In the genomic region with DNA sequence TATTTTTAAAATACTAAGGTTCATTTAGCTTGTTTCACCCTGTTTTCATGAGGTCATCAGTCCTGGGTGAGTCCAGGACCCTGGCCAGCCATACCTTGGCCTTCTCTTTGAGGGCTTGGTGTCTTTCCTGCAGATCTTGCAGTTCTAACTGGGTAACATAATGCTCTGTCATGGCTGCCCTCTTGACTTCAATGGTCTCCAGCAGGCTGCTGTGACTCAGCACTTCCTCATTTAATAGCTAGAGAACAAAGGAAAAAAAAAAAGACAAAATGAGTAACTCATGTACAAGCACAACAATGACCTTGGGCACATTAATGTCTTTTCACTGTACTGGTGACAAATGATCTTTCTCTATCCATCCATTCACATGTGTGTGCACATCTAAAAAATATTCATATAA, we compare ENCODE assay signal across 23 mouse cellular contexts.
A peak's percentile ranks its signal among the peaks of the same experiment; 100 is the strongest.
DNase-seq lines count a peak whose midpoint lies in the region; ATAC-seq and TF ChIP-seq lines count a peak whose summit lies in the region.
"Had no signal": no experiment of that assay in that cellular context is flagged by ENCODE, and none has a peak within 500 bp of the region (broad histone marks: within the 10 kb centered on the region; RNA-seq: fewer than 3 reads in every experiment).

No protein-coding gene starts in this region.

- H3K27me3 ChIP-seq in G1E (ENCODE audit: insufficient read depth, low read length) = peaks cover 6% of the 10 kb centered on the region
- H3K27me3 ChIP-seq: forebrain, embryonic 13.5 days; hindbrain, embryonic 12.5 days; hindbrain, embryonic 15.5 days had no signal

- H3K9me3 ChIP-seq in G1E (replicated peaks) = no peaks in the 10 kb centered on the region
- H3K9me3 ChIP-seq: forebrain, embryonic 13.5 days had no signal

- no peak for TF ChIP-seq CTCF in G1E (IDR thresholded peaks at IDR 0.05; ENCODE audit: low read depth, low read length)

- no peak overlapping the region for H3K4me3 ChIP-seq in G1E (ENCODE audit: low read depth, low read length)
- H3K4me3 ChIP-seq: forebrain, embryonic 10.5 days; forebrain, embryonic 13.5 days; hindbrain, embryonic 12.5 days; hindbrain, embryonic 15.5 days had no signal

- DNase-seq in 3T3-L1 (ENCODE audit: low read depth, low spot score) (peak; percentile 40), A20 (ENCODE audit: low read depth, low spot score) (peak; percentile 13), G1E (ENCODE audit: low spot score) (no peak)
- no peak for DNase-seq in left cerebral cortex, postnatal 25 days (ENCODE audit: low spot score in 2 of 2)
- no peak for DNase-seq in layer of hippocampus, adult 18-20 months (ENCODE audit: low spot score in 2 of 2)
- DNase-seq in kidney, postnatal 10 days = no peak
- DNase-seq: adrenal gland, adult 8-10 months; cerebellum, adult 2 months; cerebellum, adult 9-11 months; cerebellum, postnatal 25 days; gastrocnemius, postnatal 10 days; gastrocnemius, postnatal 36 days; heart, adult 11 months; kidney, adult 2 months had no signal

- H3K36me3 ChIP-seq in G1E (replicated peaks) = no peaks in the 10 kb centered on the region
- H3K36me3 ChIP-seq: forebrain, embryonic 10.5 days; hindbrain, embryonic 12.5 days had no signal

- peak; percentile 22 for ATAC-seq in G1E (ENCODE audit: extremely low read depth, insufficient number of reproducible peaks, low FRiP score, poor library complexity, severe bottlenecking)
- ATAC-seq in common myeloid progenitor, adult 5-6 weeks (replicated peaks; ENCODE audit: low read depth, poor library complexity, severe bottlenecking) = 0 out of 2 replicates have a peak, but pooled peaks have one; percentile 32
- ATAC-seq: CD4-positive, CD25-positive, alpha-beta regulatory T cell, adult 4 months; forebrain, embryonic 13.5 days; forebrain, embryonic 16.5 days; intestine, postnatal 0 days; Patski had no signal

- intact Hi-C loops in left cerebral cortex, postnatal 25 days (cut with DNase I) = no loop called here

- peaks cover 3% of the 10 kb centered on the region; the same call in 1 of the 2 replicates for H3K4me1 ChIP-seq in G1E (ENCODE audit: insufficient read depth, low read depth, low read length)
- H3K4me1 ChIP-seq: forebrain, embryonic 10.5 days; forebrain, embryonic 13.5 days; hindbrain, embryonic 12.5 days; hindbrain, embryonic 15.5 days had no signal

Comparison
In these comparisons a context has a peak if more than half of its experiments do, and no peak if none do; other contexts are left out.
1. DNase-seq: peak in 3T3-L1 (single experiment) and A20 (single experiment); none in G1E (single experiment), left cerebral cortex, postnatal 25 days (0 of 2), layer of hippocampus, adult 18-20 months (0 of 2) and kidney, postnatal 10 days (single experiment).